Mouse (Mus musculus): Measurements from ENCODE around the gene Uck2. TPM values are rescaled to one million over a fixed set of nuclear protein-coding genes. Genes with fewer than 3 reads are reported as not detected.
A peak's percentile ranks its signal among the peaks of the same experiment; 100 is the strongest.

Uck2 gene
- 51.4 and 68.8 TPM in 2 replicates for polyA plus RNA-seq (2015; fragmentation: Nextera tagmentation; extraction: Ambion mirVana)

- no peaks in the 10 kb centered on the region for H3K36me3 ChIP-seq (ENCODE audit: control insufficient read depth, insufficient read depth)
- H3K9ac ChIP-seq (ENCODE audit: low read length), result peak within 1 kb of the TSS; percentile 77
- ATAC-seq (replicated peaks; ENCODE audit: extremely low read depth, insufficient read depth, low FRiP score), result no peak
- 0% methylated on average over 2 of the region's 2 CpGs for WGBS
- peaks cover 20% of the 10 kb centered on the region for H3K4me1 ChIP-seq (ENCODE audit: control insufficient read depth, insufficient read depth, low read length)
- peak within 1 kb of the TSS; percentile 78 for H3K4me3 ChIP-seq (ENCODE audit: low read length)
- H3K27me3 ChIP-seq (ENCODE audit: control insufficient read depth, insufficient read depth, low read length), result peaks cover 5% of the 10 kb centered on the region
- H3K27ac ChIP-seq (ENCODE audit: low read length), result peak within 1 kb of the TSS; percentile 89
- H3K4me2 ChIP-seq (ENCODE audit: low read depth, low read length), result peak within 1 kb of the TSS; percentile 68
- H3K9me3 ChIP-seq (replicated peaks; ENCODE audit: control insufficient read depth, low read length), result no peaks in the 10 kb centered on the region
Observed at GRCm38 (mm10) chr1:167285320-167285355, at the start of gene Uck2. Gene Uck2 (minus strand): TSS chr1:167285320.

- H3K4me3 ChIP-seq (ENCODE audit: low read length), result no peak overlapping the region
- no peaks in the 10 kb centered on the region for H3K9me3 ChIP-seq (replicated peaks; ENCODE audit: control insufficient read depth, low read length)
- no peak for ATAC-seq (replicated peaks; ENCODE audit: extremely low read depth, insufficient read depth, low FRiP score)
- H3K27me3 ChIP-seq (ENCODE audit: control insufficient read depth, insufficient read depth, low read length), result no peaks in the 10 kb centered on the region
- peaks cover 19% of the 10 kb centered on the region for H3K36me3 ChIP-seq (ENCODE audit: control insufficient read depth, insufficient read depth)
- no peak overlapping the region for H3K9ac ChIP-seq (ENCODE audit: low read length)
- no peak overlapping the region for H3K27ac ChIP-seq (ENCODE audit: low read length)
- 87% methylated on average over 8 of the region's 8 CpGs for WGBS
- H3K4me2 ChIP-seq (ENCODE audit: low read depth, low read length), result no peak overlapping the region
- H3K4me1 ChIP-seq (ENCODE audit: control insufficient read depth, insufficient read depth, low read length), result no peaks in the 10 kb centered on the region
Observed at GRCm38 (mm10) chr1:167331106-167331505, 46.0 kb upstream of the Uck2 start.

- Histone ChIP-seq H3K27ac (ENCODE audit: low read length) (no peak overlapping the region), H3K36me3 (ENCODE audit: control insufficient read depth, insufficient read depth) (peaks cover 24% of the 10 kb centered on the region), H3K9me3 (replicated peaks; ENCODE audit: control insufficient read depth, low read length) (no peaks in the 10 kb centered on the region), H3K4me3 (ENCODE audit: low read length) (no peak overlapping the region), H3K4me1 (ENCODE audit: control insufficient read depth, insufficient read depth, low read length) (no peaks in the 10 kb centered on the region), H3K4me2 (ENCODE audit: low read depth, low read length) (no peak overlapping the region), H3K27me3 (ENCODE audit: control insufficient read depth, insufficient read depth, low read length) (no peaks in the 10 kb centered on the region), H3K9ac (ENCODE audit: low read length) (no peak overlapping the region)
- ATAC-seq (replicated peaks; ENCODE audit: extremely low read depth, insufficient read depth, low FRiP score), result no peak
- WGBS, result 83% methylated on average over 6 of the region's 6 CpGs
Observed at GRCm38 (mm10) chr1:167328776-167329175, 43.7 kb upstream of the Uck2 start.

GRCm38 (mm10) chr1:167321691-167322090 lies 36.6 kb upstream of the Uck2 start:
- ATAC-seq (replicated peaks; ENCODE audit: extremely low read depth, insufficient read depth, low FRiP score), result no peak
- Histone ChIP-seq H3K9me3 (replicated peaks; ENCODE audit: control insufficient read depth, low read length) (no peaks in the 10 kb centered on the region), H3K4me3 (ENCODE audit: low read length) (no peak overlapping the region), H3K27ac (ENCODE audit: low read length) (no peak overlapping the region), H3K36me3 (ENCODE audit: control insufficient read depth, insufficient read depth) (peaks cover 56% of the 10 kb centered on the region), H3K9ac (ENCODE audit: low read length) (no peak overlapping the region), H3K27me3 (ENCODE audit: control insufficient read depth, insufficient read depth, low read length) (no peaks in the 10 kb centered on the region), H3K4me1 (ENCODE audit: control insufficient read depth, insufficient read depth, low read length) (no peaks in the 10 kb centered on the region), H3K4me2 (ENCODE audit: low read depth, low read length) (no peak overlapping the region)
- 94% methylated on average over 6 of the region's 6 CpGs for WGBS

GRCm38 (mm10) chr1:167313220-167313619 lies 28.1 kb upstream of the Uck2 start:
- H3K9me3 ChIP-seq (replicated peaks; ENCODE audit: control insufficient read depth, low read length), result no peaks in the 10 kb centered on the region
- peaks cover 14% of the 10 kb centered on the region for H3K36me3 ChIP-seq (ENCODE audit: control insufficient read depth, insufficient read depth)
- H3K4me3 ChIP-seq (ENCODE audit: low read length), result no peak overlapping the region
- no peak for ATAC-seq (replicated peaks; ENCODE audit: extremely low read depth, insufficient read depth, low FRiP score)
- H3K9ac ChIP-seq (ENCODE audit: low read length), result no peak overlapping the region
- 85% methylated on average over 4 of the region's 4 CpGs for WGBS
- no peak overlapping the region for H3K4me2 ChIP-seq (ENCODE audit: low read depth, low read length)
- peaks cover 4% of the 10 kb centered on the region for H3K4me1 ChIP-seq (ENCODE audit: control insufficient read depth, insufficient read depth, low read length)
- no peak overlapping the region for H3K27ac ChIP-seq (ENCODE audit: low read length)
- H3K27me3 ChIP-seq (ENCODE audit: control insufficient read depth, insufficient read depth, low read length), result no peaks in the 10 kb centered on the region

- Histone ChIP-seq H3K9ac (ENCODE audit: low read length) (no peak overlapping the region), H3K4me2 (ENCODE audit: low read depth, low read length) (no peak overlapping the region), H3K36me3 (ENCODE audit: control insufficient read depth, insufficient read depth) (peaks cover 9% of the 10 kb centered on the region), H3K4me3 (ENCODE audit: low read length) (no peak overlapping the region), H3K4me1 (ENCODE audit: control insufficient read depth, insufficient read depth, low read length) (peaks cover 8% of the 10 kb centered on the region), H3K27me3 (ENCODE audit: control insufficient read depth, insufficient read depth, low read length) (no peaks in the 10 kb centered on the region), H3K27ac (ENCODE audit: low read length) (no peak overlapping the region), H3K9me3 (replicated peaks; ENCODE audit: control insufficient read depth, low read length) (no peaks in the 10 kb centered on the region)
- ATAC-seq (replicated peaks; ENCODE audit: extremely low read depth, insufficient read depth, low FRiP score), result no peak
Observed at GRCm38 (mm10) chr1:167312367-167312766, 27.2 kb upstream of the Uck2 start.

GRCm38 (mm10) chr1:167308261-167309054 lies 23.3 kb upstream of the Uck2 start, which contains the start of gene Tmco1:
Gene Tmco1 (plus strand): TSS chr1:167308378.
- WGBS, result under 1% methylated on average over 78 of the region's 82 CpGs
- peak; percentile 96 for ATAC-seq (replicated peaks; ENCODE audit: extremely low read depth, insufficient read depth, low FRiP score)
- H3K9me3 ChIP-seq (replicated peaks; ENCODE audit: control insufficient read depth, low read length), result no peaks in the 10 kb centered on the region
- peaks cover 3% of the 10 kb centered on the region; the same call in 1 of the 2 replicates for H3K36me3 ChIP-seq (ENCODE audit: control insufficient read depth, insufficient read depth)
- H3K4me2 ChIP-seq (ENCODE audit: low read depth, low read length), result peak within 1 kb of the TSS; percentile 93
- peak within 1 kb of the TSS; percentile 89 for H3K4me3 ChIP-seq (ENCODE audit: low read length)
- H3K27ac ChIP-seq (ENCODE audit: low read length), result peak within 1 kb of the TSS; percentile 94
- peaks cover 8% of the 10 kb centered on the region for H3K4me1 ChIP-seq (ENCODE audit: control insufficient read depth, insufficient read depth, low read length)
- no peaks in the 10 kb centered on the region for H3K27me3 ChIP-seq (ENCODE audit: control insufficient read depth, insufficient read depth, low read length)
- H3K9ac ChIP-seq (ENCODE audit: low read length), result peak within 1 kb of the TSS; percentile 99

- WGBS, result 51% methylated on average over 11 of the region's 11 CpGs
- peak overlapping the region; percentile 75 for H3K4me2 ChIP-seq (ENCODE audit: low read depth, low read length)
Observed at GRCm38 (mm10) chr1:167307674-167308073, 22.6 kb upstream of the Uck2 start.

GRCm38 (mm10) chr1:167306451-167307240 lies 21.5 kb upstream of the Uck2 start:
- H3K9me3 ChIP-seq (replicated peaks; ENCODE audit: control insufficient read depth, low read length), result no peaks in the 10 kb centered on the region
- H3K4me3 ChIP-seq (ENCODE audit: low read length), result no peak overlapping the region
- H3K27ac ChIP-seq (ENCODE audit: low read length), result no peak overlapping the region
- H3K27me3 ChIP-seq (ENCODE audit: control insufficient read depth, insufficient read depth, low read length), result no peaks in the 10 kb centered on the region
- H3K9ac ChIP-seq (ENCODE audit: low read length), result no peak overlapping the region
- H3K4me2 ChIP-seq (ENCODE audit: low read depth, low read length), result no peak overlapping the region
- 61% methylated on average over 5 of the region's 5 CpGs for WGBS
- ATAC-seq (replicated peaks; ENCODE audit: extremely low read depth, insufficient read depth, low FRiP score), result no peak
- peaks cover 3% of the 10 kb centered on the region; the same call in 1 of the 2 replicates for H3K36me3 ChIP-seq (ENCODE audit: control insufficient read depth, insufficient read depth)
- peaks cover 8% of the 10 kb centered on the region for H3K4me1 ChIP-seq (ENCODE audit: control insufficient read depth, insufficient read depth, low read length)

More at GRCm38 (mm10) chr1:167307674-167308073, 22.6 kb upstream of the Uck2 start:
- Histone ChIP-seq H3K9ac (ENCODE audit: low read length) (peak overlapping the region; percentile 99), H3K9me3 (replicated peaks; ENCODE audit: control insufficient read depth, low read length) (no peaks in the 10 kb centered on the region), H3K27me3 (ENCODE audit: control insufficient read depth, insufficient read depth, low read length) (no peaks in the 10 kb centered on the region), H3K4me1 (ENCODE audit: control insufficient read depth, insufficient read depth, low read length) (peaks cover 8% of the 10 kb centered on the region), H3K4me3 (ENCODE audit: low read length) (peak overlapping the region; percentile 89), H3K27ac (ENCODE audit: low read length) (no peak overlapping the region; the same call in 1 of the 2 replicates), H3K36me3 (ENCODE audit: control insufficient read depth, insufficient read depth) (peaks cover 3% of the 10 kb centered on the region; the same call in 1 of the 2 replicates)
- ATAC-seq (replicated peaks; ENCODE audit: extremely low read depth, insufficient read depth, low FRiP score), result no peak

Measured in heart, embryonic 16.5 days (tissue).